8 mouse cellular contexts compared by ENCODE assay signal in genomic region chr11:96133239-96133865, GRCm38 (mm10). TPM values are rescaled to one million over a fixed set of nuclear protein-coding genes. Genes with fewer than 3 reads are reported as not detected.
A peak's percentile ranks its signal among the peaks of the same experiment; 100 is the strongest.
DNase-seq lines count a peak whose midpoint lies in the region; ATAC-seq lines count a peak whose summit lies in the region.
"Had no signal": no experiment of that assay in that cellular context is flagged by ENCODE, and none has a peak within 500 bp of the region (broad histone marks: within the 10 kb centered on the region; RNA-seq: fewer than 3 reads in every experiment).

Gene Ttll6, plus strand, starts transcription at chr11:96133786.

- no peak within 1 kb of the TSS for H3K27ac ChIP-seq in embryonic facial prominence, embryonic 15.5 days (replicated peaks)
- H3K27ac ChIP-seq in hindbrain, embryonic 14.5 days = no peak within 1 kb of the TSS

- peak within 1 kb of the TSS; percentile 9 for H3K4me3 ChIP-seq in embryonic facial prominence, embryonic 15.5 days (replicated peaks)
- H3K4me3 ChIP-seq in hindbrain, embryonic 14.5 days (replicated peaks; ENCODE audit: low read length) = no peak within 1 kb of the TSS
- H3K4me3 ChIP-seq: megakaryocyte, embryonic 14.5 days had no signal

- H3K27me3 ChIP-seq in embryonic facial prominence, embryonic 15.5 days = peaks cover 12% of the 10 kb centered on the region; the same call in 1 of the 2 replicates
- H3K27me3 ChIP-seq in hindbrain, embryonic 14.5 days (ENCODE audit: control insufficient read depth, insufficient read depth, low read length) = peaks cover 11% of the 10 kb centered on the region; the same call in 1 of the 2 replicates

- DNase-seq in MEL-GATA-1-ER (ENCODE audit: extremely low read depth, low read depth) = peak; percentile 81
- peak; percentile 68 to 82 for DNase-seq in adrenal gland, postnatal 36 days
- peak; percentile 66 for DNase-seq in hindbrain, embryonic 14.5 days (ENCODE audit: low spot score)
- DNase-seq in layer of hippocampus, postnatal 36 days = peak; percentile 29 to 33
- DNase-seq in lung, postnatal 4 days = peak; percentile 52 to 66
- DNase-seq in right cerebral cortex, postnatal 14 days = peak; percentile 63

- no peaks in the 10 kb centered on the region for H3K36me3 ChIP-seq in embryonic facial prominence, embryonic 15.5 days
- H3K36me3 ChIP-seq in hindbrain, embryonic 14.5 days (replicated peaks; ENCODE audit: control insufficient read depth, insufficient read depth) = no peaks in the 10 kb centered on the region

- H3K4me2 ChIP-seq in embryonic facial prominence, embryonic 15.5 days (replicated peaks) = peak within 1 kb of the TSS; percentile 40
- peak within 1 kb of the TSS; percentile 21; the same call in 1 of the 2 replicates for H3K4me2 ChIP-seq in hindbrain, embryonic 14.5 days (replicated peaks)

- no peak within 1 kb of the TSS for H3K9ac ChIP-seq in embryonic facial prominence, embryonic 15.5 days
- H3K9ac ChIP-seq in hindbrain, embryonic 14.5 days = no peak within 1 kb of the TSS

- no peaks in the 10 kb centered on the region for H3K9me3 ChIP-seq in embryonic facial prominence, embryonic 15.5 days (replicated peaks)
- no peaks in the 10 kb centered on the region for H3K9me3 ChIP-seq in hindbrain, embryonic 14.5 days (ENCODE audit: control insufficient read depth, low read length)
- H3K9me3 ChIP-seq: megakaryocyte, embryonic 14.5 days had no signal

- no peaks in the 10 kb centered on the region for H3K4me1 ChIP-seq in embryonic facial prominence, embryonic 15.5 days
- no peaks in the 10 kb centered on the region for H3K4me1 ChIP-seq in hindbrain, embryonic 14.5 days (replicated peaks; ENCODE audit: control insufficient read depth, insufficient read depth, low read length)

- peak; percentile 65; the same call in 1 of the 2 replicates for ATAC-seq in embryonic facial prominence, embryonic 15.5 days (ENCODE audit: insufficient number of reproducible peaks, low FRiP score, low TSS enrichment, low read depth)
- ATAC-seq in hindbrain, embryonic 14.5 days (ENCODE audit: low FRiP score) = no peak

- WGBS in embryonic facial prominence, embryonic 15.5 days = 12% methylated on average over 16 of the region's 16 CpGs
- 18% methylated on average over 16 of the region's 16 CpGs for WGBS in hindbrain, embryonic 14.5 days

RNA-seq across cellular contexts. Expression of gene Ttll6, which starts in this region (rescaled TPM):
- not detected for total RNA-seq in adrenal gland, postnatal 36 days (2021)
- 1.1 and 2.4 TPM in 2 replicates for polyA plus RNA-seq in embryonic facial prominence, embryonic 15.5 days (2015; fragmentation: Nextera tagmentation; extraction: Ambion mirVana)
- 0.33 and 0.37 TPM in 2 replicates for polyA plus RNA-seq in hindbrain, embryonic 14.5 days (2014; fragmentation: Nextera tagmentation; extraction: Ambion mirVana)
- total RNA-seq in layer of hippocampus, postnatal 36 days (2021) = under 1 TPM; 0.27 to 0.46 TPM

Comparison
In these comparisons a context has a peak if more than half of its experiments do, and no peak if none do; other contexts are left out.
1. Peak in DNase-seq in adrenal gland, postnatal 36 days; RNA of the gene not detected or under 1 TPM.
2. Peak in DNase-seq and H3K4me2 ChIP-seq in hindbrain, embryonic 14.5 days; RNA of the gene not detected or under 1 TPM.
3. Peak in DNase-seq in layer of hippocampus, postnatal 36 days; RNA of the gene not detected or under 1 TPM.
4. DNase-seq: peak in every context shown above with its lines; median percentile 81 in MEL-GATA-1-ER; 75 in adrenal gland, postnatal 36 days; 66 in hindbrain, embryonic 14.5 days; 63 in right cerebral cortex, postnatal 14 days; 59 in lung, postnatal 4 days; 31 in layer of hippocampus, postnatal 36 days.